Mouse (Mus musculus) cerebellum, adult 2 months (tissue): ENCODE measurements around the gene Fkbp5. TPM values are rescaled to one million over a fixed set of nuclear protein-coding genes. Genes with fewer than 3 reads are reported as not detected.

Source experiments
- DNase-seq, 2 experiments: peaks; one replicate each; pipeline ENCODE4 v3.0.0; 2021
- H3K27ac ChIP-seq: fragments of 200-500 bp; 2 replicates; pipeline ENCODE4 v1.5.1; 2012; ENCODE audit warnings: low read length, control low read depth, inconsistent platforms; ENCODE audit not compliant: insufficient read depth
- H3K27me3 ChIP-seq: fragments of 200-500 bp; 2 replicates; pipeline ENCODE4 v1.6.1; 2012; ENCODE audit warnings: inconsistent platforms, mild to moderate bottlenecking, low read length, moderate library complexity; ENCODE audit not compliant: control insufficient read depth, insufficient read depth
- H3K4me1 ChIP-seq: fragments of 200-500 bp; 2 replicates; pipeline ENCODE4 v1.6.1; 2011; ENCODE audit warnings: low read length; ENCODE audit not compliant: control insufficient read depth, insufficient read depth
- H3K4me3 ChIP-seq: fragments of 200-500 bp; replicated peaks from 2 replicates; pipeline ENCODE3; 2011; ENCODE audit warnings: mild to moderate bottlenecking, low read depth, low read length, control low read depth; ENCODE audit not compliant: insufficient read depth
- CTCF ChIP-seq: fragments of 200-500 bp; IDR thresholded peaks from 2 replicates; pipeline ENCODE4 v1.5.1; 2011; ENCODE audit warnings: low read depth, mild to moderate bottlenecking, control low read depth, low read length, moderate library complexity, borderline replicate concordance; ENCODE audit not compliant: insufficient read depth
- POLR2A ChIP-seq: fragments of 200-500 bp; IDR thresholded peaks from 2 replicates; pipeline ENCODE4 v1.6.1; 2011; ENCODE audit warnings: low read length, control low read depth, borderline replicate concordance; ENCODE audit not compliant: insufficient read depth
- WGBS: fragments of 180-500 bp; shearing (Covaris S2); methylation state at CpG from one replicate; pipeline ENCODE4 v1.1.7; 2018; 5-methylcytosine and 5-hydroxymethylcytosine counted together
- polyA plus RNA-seq: library from polyadenylated mRNA; depleted of rRNA; stranded (reverse); fragments of >200 nt; gene quantifications from 2 replicates; pipeline ENCODE4 v1.2.3, GENCODE M21; 2012

Gene Fkbp5
- polyA plus RNA-seq, 1 experiment, result 8.6 TPM

DNA sequence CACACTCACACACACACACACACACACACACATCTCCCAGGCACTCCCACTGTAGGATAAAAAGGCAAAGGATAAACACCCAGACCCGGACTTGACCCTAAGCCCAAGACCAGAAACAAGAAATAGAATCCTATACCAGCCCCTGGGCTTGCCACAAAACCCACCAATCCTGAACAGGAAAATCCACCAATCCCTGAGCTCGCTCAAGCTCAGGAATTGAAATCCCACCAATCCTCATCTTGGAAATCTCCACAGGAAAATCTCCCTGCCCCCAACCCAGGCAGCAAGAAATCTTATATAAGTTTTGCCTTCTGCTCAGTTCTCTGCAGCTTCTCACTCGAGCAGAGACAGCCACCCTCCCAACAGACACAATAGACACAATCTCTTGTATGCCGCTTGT is 11.8 kb upstream of the Fkbp5 start:
- no peaks in the 10 kb centered on the region for H3K27me3 ChIP-seq
- TF ChIP-seq POLR2A (no peak), CTCF (no peak)
- 75% methylated on average over 4 of the region's 4 CpGs for WGBS
- no peak for DNase-seq
- 0 out of 2 replicates have a peak, but pooled peaks cover 2% of the 10 kb centered on the region for H3K4me1 ChIP-seq
- H3K27ac ChIP-seq, result no peak overlapping the region
- no peak overlapping the region for H3K4me3 ChIP-seq

DNA sequence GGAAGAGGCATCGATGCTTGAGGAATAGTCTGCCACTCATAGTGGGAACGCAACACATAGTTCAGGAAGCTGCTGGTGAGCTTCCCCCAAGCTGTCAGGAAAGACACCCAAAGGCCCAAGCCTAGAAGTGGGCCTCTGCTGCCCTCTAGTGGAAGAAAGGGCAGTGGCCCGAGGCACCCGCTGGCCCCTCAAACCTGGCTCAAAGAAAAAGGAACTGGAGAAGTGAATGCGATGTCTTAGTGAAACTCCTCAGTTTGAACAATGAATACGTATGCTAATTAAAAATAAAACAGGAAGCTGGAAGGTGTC is 10.7 kb upstream of the Fkbp5 start:
- TF ChIP-seq POLR2A, result no peak
- TF ChIP-seq CTCF, result peak; percentile 94
- Histone ChIP-seq H3K27me3 (no peaks in the 10 kb centered on the region), H3K4me3 (no peak overlapping the region), H3K4me1 (0 out of 2 replicates have a peak, but pooled peaks cover 2% of the 10 kb centered on the region), H3K27ac (no peak overlapping the region)
- DNase-seq, result peak; percentile 77 to 85
- WGBS, result 6% methylated on average over 6 of the region's 6 CpGs

DNA sequence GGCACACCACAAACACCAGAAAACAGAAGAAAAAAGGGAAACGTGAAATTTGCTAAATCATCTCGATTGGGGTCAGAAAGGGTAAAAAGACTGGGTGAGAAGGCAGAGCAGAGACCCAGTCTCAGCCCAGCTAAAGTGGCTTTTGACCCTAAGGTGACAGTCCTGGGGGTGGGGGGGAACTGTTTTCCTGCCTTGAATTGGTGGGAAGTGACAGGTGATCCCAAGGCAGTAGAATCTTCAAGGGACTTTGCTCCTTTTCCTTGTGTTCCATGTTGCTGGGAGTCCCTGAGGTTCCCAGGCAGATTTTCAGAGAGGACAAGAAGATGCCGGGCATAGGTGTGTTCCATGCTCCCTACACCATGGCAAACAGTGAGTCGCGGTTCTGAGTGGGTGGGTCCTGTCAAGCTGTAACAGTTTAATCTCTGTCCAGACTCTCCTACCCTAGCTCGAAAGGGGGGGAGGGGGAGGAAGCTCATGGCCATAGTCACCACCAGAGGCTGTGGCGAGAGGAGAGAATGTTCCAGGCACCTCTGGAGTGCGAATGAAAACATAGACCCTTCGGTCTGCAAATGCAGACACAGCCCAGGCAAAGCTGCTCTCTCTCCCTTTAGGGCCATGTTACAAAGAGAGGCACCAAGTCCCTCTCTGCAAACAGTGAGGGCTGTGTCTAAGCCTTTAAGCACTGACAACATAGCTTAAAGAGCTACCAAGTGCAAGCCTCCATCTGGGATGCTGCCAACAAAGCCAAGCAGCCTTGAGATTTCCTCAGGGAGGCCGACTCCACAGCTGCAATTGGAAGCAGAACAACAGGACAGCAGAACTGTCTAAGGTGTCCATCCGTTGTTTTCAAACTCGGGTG is 10.1 kb upstream of the Fkbp5 start:
- Histone ChIP-seq H3K27ac (no peak overlapping the region), H3K4me3 (no peak overlapping the region), H3K27me3 (no peaks in the 10 kb centered on the region), H3K4me1 (0 out of 2 replicates have a peak, but pooled peaks cover 2% of the 10 kb centered on the region)
- WGBS, result 46% methylated on average over 12 of the region's 12 CpGs
- DNase-seq, result no peak
- TF ChIP-seq CTCF, result no peak
- TF ChIP-seq POLR2A, result no peak

DNA sequence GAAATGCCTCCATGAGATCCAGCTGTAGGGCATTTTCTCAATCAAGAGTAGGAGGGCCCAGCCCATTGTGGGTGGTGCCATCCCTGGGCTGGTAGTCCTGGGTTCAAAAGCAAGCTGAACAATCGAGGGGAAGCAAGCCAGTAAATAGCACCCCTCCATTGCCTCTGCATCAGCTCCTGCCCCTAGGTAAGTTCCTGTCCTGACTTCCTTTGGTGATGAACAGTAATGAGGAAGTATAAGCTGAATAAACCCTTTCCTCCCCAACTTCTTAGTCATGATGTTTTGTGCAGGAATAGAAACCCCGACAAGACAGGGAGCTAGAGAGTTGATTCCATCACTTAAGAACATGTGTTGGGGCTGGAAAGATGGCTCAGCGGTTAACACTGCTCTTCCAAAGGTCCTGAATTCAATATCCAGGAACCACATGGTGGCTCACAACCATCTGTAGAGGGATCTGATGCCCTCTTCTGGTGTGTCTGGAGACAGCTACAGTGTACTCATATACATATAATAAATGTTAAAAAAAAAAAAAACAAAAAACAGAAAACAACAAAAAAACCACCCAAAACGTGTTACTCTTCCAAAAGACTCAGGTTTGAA is 7.6 kb upstream of the Fkbp5 start:
- Histone ChIP-seq H3K27ac (no peak overlapping the region), H3K4me1 (peaks cover 5% of the 10 kb centered on the region; the same call in 1 of the 2 replicates), H3K27me3 (no peaks in the 10 kb centered on the region), H3K4me3 (no peak overlapping the region)
- TF ChIP-seq CTCF (no peak), POLR2A (no peak)
- no peak for DNase-seq
- WGBS, result 74% methylated on average over 4 of the region's 4 CpGs

DNA sequence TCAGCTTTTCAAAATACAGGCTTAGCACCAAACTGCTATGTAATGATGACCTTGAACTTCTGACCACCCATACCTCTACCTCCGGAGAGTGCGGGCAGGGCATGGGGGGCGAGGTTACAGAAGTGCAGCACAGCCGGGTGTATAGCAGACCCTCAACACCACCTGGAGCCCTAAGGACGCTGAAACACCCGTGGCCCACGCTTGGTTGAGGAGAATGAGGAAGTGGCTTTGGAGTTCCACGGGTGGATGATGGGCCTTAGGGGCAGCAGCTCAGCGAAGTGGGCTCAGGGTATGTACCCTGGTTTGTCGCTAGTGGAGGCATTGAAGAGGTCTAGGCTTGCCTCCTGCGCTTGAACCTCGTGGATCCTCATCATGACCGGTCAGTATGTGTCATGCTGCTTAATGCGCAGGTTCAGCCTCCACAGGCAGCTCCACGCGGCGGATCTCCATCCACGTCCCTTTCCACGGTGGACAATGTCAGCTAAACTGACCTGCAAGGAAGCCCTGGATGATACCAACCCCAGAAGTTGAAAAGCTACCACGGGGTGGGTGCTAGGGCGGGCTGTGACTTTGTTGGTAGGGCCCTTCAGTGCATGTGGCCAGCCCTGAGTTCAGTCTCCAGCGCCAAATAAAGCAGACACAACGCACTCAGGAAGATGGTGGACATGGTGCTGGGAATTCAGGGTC is 6.8 kb upstream of the Fkbp5 start:
- Histone ChIP-seq H3K4me3 (no peak overlapping the region), H3K4me1 (peaks cover 5% of the 10 kb centered on the region; the same call in 1 of the 2 replicates), H3K27ac (no peak overlapping the region), H3K27me3 (no peaks in the 10 kb centered on the region)
- WGBS, result 93% methylated on average over 23 of the region's 23 CpGs
- TF ChIP-seq CTCF (no peak), POLR2A (no peak)
- DNase-seq, result no peak

DNA sequence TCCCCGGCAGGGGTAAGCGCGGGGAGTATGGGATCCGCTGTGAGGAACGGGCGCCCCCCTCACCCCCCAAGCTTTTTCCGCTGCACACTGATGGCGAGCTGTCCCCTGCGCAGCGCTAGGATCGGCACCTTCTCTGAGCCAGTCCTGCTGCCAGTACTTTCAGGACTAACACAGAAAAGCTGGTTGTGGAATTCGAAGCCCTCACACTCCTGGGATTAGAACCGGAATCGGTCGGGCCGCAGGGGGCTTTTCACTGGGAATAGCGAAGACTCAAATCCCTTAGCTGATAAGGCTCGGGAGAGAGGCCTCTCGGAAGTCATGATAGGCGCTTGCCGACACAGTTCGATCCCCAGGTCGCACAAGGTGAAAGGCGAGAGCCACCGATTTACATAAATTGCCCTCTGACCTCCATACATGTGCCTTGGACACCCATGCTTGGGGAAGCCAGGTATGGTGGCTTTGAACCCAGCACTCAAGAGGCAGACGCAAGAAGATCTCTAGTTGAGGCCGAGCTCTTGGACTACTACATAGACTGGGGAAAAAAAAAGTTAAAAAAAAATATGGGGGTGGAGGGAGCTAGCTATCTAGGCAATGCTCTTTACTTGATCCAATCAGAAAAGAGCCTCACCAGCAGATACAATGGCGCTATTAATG is 6.2 kb upstream of the Fkbp5 start:
- DNase-seq, result no peak
- peak overlapping the region; percentile 57; the same call in 1 of the 2 replicates for H3K27ac ChIP-seq
- no peak for TF ChIP-seq CTCF
- no peak for TF ChIP-seq POLR2A
- WGBS, result 20% methylated on average over 28 of the region's 28 CpGs
- peak overlapping the region; percentile 91 for H3K4me3 ChIP-seq
- peaks cover 5% of the 10 kb centered on the region; the same call in 1 of the 2 replicates for H3K4me1 ChIP-seq
- no peaks in the 10 kb centered on the region for H3K27me3 ChIP-seq

DNA sequence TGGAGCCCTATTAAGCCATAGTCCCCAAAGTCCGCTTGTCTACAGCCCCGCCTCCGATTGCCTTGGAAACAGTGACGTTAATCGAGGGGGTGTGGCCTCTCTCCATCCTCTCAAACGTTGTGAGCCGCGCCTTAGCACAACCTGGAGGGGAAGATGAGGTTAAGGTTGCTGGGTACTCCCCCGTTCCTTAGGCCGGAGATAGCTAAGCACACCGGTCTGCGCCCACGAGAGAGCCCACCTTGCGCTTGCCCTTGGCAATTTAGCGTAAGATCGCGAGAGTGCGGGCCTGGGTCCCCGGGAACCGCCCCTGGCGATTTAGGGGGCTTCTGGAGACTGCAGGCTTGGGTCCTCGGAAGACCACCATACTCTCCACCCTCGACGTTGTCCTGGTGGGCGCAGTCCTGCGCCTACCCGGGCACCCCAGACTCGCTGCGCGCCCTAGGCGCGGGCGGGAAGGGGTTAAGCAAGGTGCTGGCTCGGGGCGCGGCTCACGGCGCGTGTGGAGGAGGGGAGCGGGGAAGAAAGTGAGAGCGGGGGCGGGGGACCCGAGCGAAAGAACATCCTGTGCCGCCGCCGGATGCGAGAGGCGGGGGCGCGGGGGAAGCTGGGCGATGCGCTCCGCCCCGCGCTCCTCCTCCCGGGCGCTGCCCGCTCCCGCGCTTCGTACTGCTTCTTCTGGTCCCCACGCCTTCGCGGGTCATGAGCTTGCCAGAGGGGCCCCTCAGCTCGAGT is 5.5 kb upstream of the Fkbp5 start:
- Histone ChIP-seq H3K4me3 (peak overlapping the region; percentile 91), H3K4me1 (peaks cover 4% of the 10 kb centered on the region; the same call in 1 of the 2 replicates), H3K27ac (peak overlapping the region; percentile 93), H3K27me3 (no peaks in the 10 kb centered on the region)
- DNase-seq, result peak; percentile 95 to 97
- TF ChIP-seq CTCF (no peak), POLR2A (peak; percentile 95)
- under 1% methylated on average over 66 of the region's 66 CpGs for WGBS
